Comparison of ENCODE assay signal across 8 mouse cellular contexts in genomic region chr2:24975704-24976297, GRCm38 (mm10). TPM values are rescaled to one million over a fixed set of nuclear protein-coding genes. Genes with fewer than 3 reads are reported as not detected.
DNase-seq lines count a peak whose midpoint lies in the region; ATAC-seq and TF ChIP-seq lines count a peak whose summit lies in the region.

Pnpla7 (plus strand) TSS chr2:24976033.

- no peak; the same call in 1 of the 2 replicates for TF ChIP-seq CTCF in bone marrow, adult 2 months (IDR thresholded peaks at IDR 0.05; ENCODE audit: control insufficient read depth, insufficient read depth, low read length)
- no peak for TF ChIP-seq CTCF in spleen, adult 2 months (IDR thresholded peaks at IDR 0.05; ENCODE audit: extremely low read depth, insufficient read depth, insufficient read length, insufficient replicate concordance)

- no peaks in the 10 kb centered on the region for H3K4me1 ChIP-seq in bone marrow, adult 2 months (ENCODE audit: control insufficient read depth, insufficient read depth, low read length)
- H3K4me1 ChIP-seq in embryonic facial prominence, embryonic 15.5 days: peaks cover 20% of the 10 kb centered on the region
- H3K4me1 ChIP-seq in limb, embryonic 13.5 days: peaks cover 18% of the 10 kb centered on the region
- peaks cover 24% of the 10 kb centered on the region for H3K4me1 ChIP-seq in midbrain, embryonic 15.5 days
- H3K4me1 ChIP-seq in spleen, adult 2 months (ENCODE audit: control insufficient read depth, insufficient read depth, insufficient read length): peaks cover 5% of the 10 kb centered on the region; the same call in 1 of the 2 replicates

- no peaks in the 10 kb centered on the region for H3K9me3 ChIP-seq in embryonic facial prominence, embryonic 15.5 days (replicated peaks)
- H3K9me3 ChIP-seq in limb, embryonic 13.5 days: no peaks in the 10 kb centered on the region
- no peaks in the 10 kb centered on the region for H3K9me3 ChIP-seq in midbrain, embryonic 15.5 days

- no peaks in the 10 kb centered on the region for H3K27me3 ChIP-seq in embryonic facial prominence, embryonic 15.5 days
- H3K27me3 ChIP-seq in limb, embryonic 13.5 days: no peaks in the 10 kb centered on the region
- no peaks in the 10 kb centered on the region for H3K27me3 ChIP-seq in midbrain, embryonic 15.5 days (replicated peaks)
- no peaks in the 10 kb centered on the region for H3K27me3 ChIP-seq in spleen, adult 2 months (ENCODE audit: control insufficient read depth, insufficient read depth, low read length)

- 0% methylated on average over 16 of the region's 16 CpGs for WGBS in bone marrow, adult 2 months
- WGBS in embryonic facial prominence, embryonic 15.5 days: 0% methylated on average over 16 of the region's 16 CpGs
- WGBS in limb, embryonic 13.5 days: under 1% methylated on average over 16 of the region's 16 CpGs
- under 1% methylated on average over 16 of the region's 16 CpGs for WGBS in midbrain, embryonic 15.5 days
- WGBS in spleen, adult 2 months: under 1% methylated on average over 16 of the region's 16 CpGs

- peak; percentile 96 for DNase-seq in A20 (ENCODE audit: low read depth, low spot score)
- peak; percentile 82 for DNase-seq in heart, adult 8-10 months (ENCODE audit: low spot score)
- peak; percentile 88 for DNase-seq in kidney, adult 9 months
- DNase-seq in spleen, adult 2 months (ENCODE audit: low read depth in 1 of 2, low spot score in 2 of 2): peak; percentile 80 to 87

- peak; percentile 79 for ATAC-seq in embryonic facial prominence, embryonic 15.5 days (ENCODE audit: insufficient number of reproducible peaks, low FRiP score, low TSS enrichment, low read depth)
- peak; percentile 57 for ATAC-seq in limb, embryonic 13.5 days (ENCODE audit: low FRiP score, low read depth)
- peak; percentile 26; the same call in 1 of the 2 replicates for ATAC-seq in midbrain, embryonic 15.5 days (replicated peaks)

- peak within 1 kb of the TSS; percentile 91 for H3K27ac ChIP-seq in bone marrow, adult 2 months (ENCODE audit: control insufficient read depth, insufficient read depth, low read depth, low read length, poor library complexity)
- peak within 1 kb of the TSS; percentile 95 for H3K27ac ChIP-seq in embryonic facial prominence, embryonic 15.5 days (replicated peaks)
- H3K27ac ChIP-seq in limb, embryonic 13.5 days: peak within 1 kb of the TSS; percentile 86
- peak within 1 kb of the TSS; percentile 89 for H3K27ac ChIP-seq in midbrain, embryonic 15.5 days
- H3K27ac ChIP-seq in spleen, adult 2 months (ENCODE audit: insufficient read depth, low read length): peak within 1 kb of the TSS; percentile 94

- H3K9ac ChIP-seq in embryonic facial prominence, embryonic 15.5 days: peak within 1 kb of the TSS; percentile 87
- peak within 1 kb of the TSS; percentile 86 for H3K9ac ChIP-seq in limb, embryonic 13.5 days
- H3K9ac ChIP-seq in midbrain, embryonic 15.5 days: peak within 1 kb of the TSS; percentile 57

- H3K36me3 ChIP-seq in embryonic facial prominence, embryonic 15.5 days: peaks cover 25% of the 10 kb centered on the region
- peaks cover 27% of the 10 kb centered on the region for H3K36me3 ChIP-seq in limb, embryonic 13.5 days
- peaks cover 10% of the 10 kb centered on the region for H3K36me3 ChIP-seq in midbrain, embryonic 15.5 days (replicated peaks)
- peaks cover 12% of the 10 kb centered on the region; the same call in 1 of the 2 replicates for H3K36me3 ChIP-seq in spleen, adult 2 months (ENCODE audit: control insufficient read depth, insufficient read depth, low read length)

- H3K4me3 ChIP-seq in bone marrow, adult 2 months (replicated peaks; ENCODE audit: control insufficient read depth, low read depth, low read length): peak within 1 kb of the TSS; percentile 76
- peak within 1 kb of the TSS; percentile 89 for H3K4me3 ChIP-seq in embryonic facial prominence, embryonic 15.5 days (replicated peaks)
- H3K4me3 ChIP-seq in limb, embryonic 13.5 days: peak within 1 kb of the TSS; percentile 82
- peak within 1 kb of the TSS; percentile 72 for H3K4me3 ChIP-seq in midbrain, embryonic 15.5 days
- peak within 1 kb of the TSS; percentile 89 for H3K4me3 ChIP-seq in spleen, adult 2 months (ENCODE audit: extremely low read depth, insufficient read depth, insufficient read length)

- TF ChIP-seq POLR2A in bone marrow, adult 2 months (IDR thresholded peaks at IDR 0.05; ENCODE audit: borderline replicate concordance, control insufficient read depth, low read depth, low read length): no peak; the same call in 1 of the 2 replicates
- TF ChIP-seq POLR2A in spleen, adult 2 months (IDR thresholded peaks at IDR 0.05; ENCODE audit: low read depth, low read length): no peak; the same call in none of the 2 replicates

- peak within 1 kb of the TSS; percentile 94 for H3K4me2 ChIP-seq in embryonic facial prominence, embryonic 15.5 days (replicated peaks)
- peak within 1 kb of the TSS; percentile 97 for H3K4me2 ChIP-seq in limb, embryonic 13.5 days (replicated peaks)
- peak within 1 kb of the TSS; percentile 98 for H3K4me2 ChIP-seq in midbrain, embryonic 15.5 days

RNA-seq across cellular contexts. Expression of gene Pnpla7, which starts in this region (rescaled TPM):
- polyA plus RNA-seq in bone marrow, adult 2 months (2011; ENCODE audit: insufficient read depth, insufficient read length, low replicate concordance, missing spikeins): 45.6 and 71.4 TPM in 2 replicates
- polyA plus RNA-seq in embryonic facial prominence, embryonic 15.5 days (2015; fragmentation: Nextera tagmentation; extraction: Ambion mirVana): 8.5 and 9.7 TPM in 2 replicates
- 10 to 100 TPM; 25.2 to 36.0 (median 28.7) TPM for total RNA-seq in heart, adult 8-10 months (2022)
- 7.4 and 7.5 TPM in 2 replicates for polyA plus RNA-seq in limb, embryonic 13.5 days (2015; fragmentation: Nextera tagmentation; extraction: Ambion mirVana)
- 3.3 and 4.5 TPM in 2 replicates for polyA plus RNA-seq in midbrain, embryonic 15.5 days (2015; fragmentation: Nextera tagmentation; extraction: Ambion mirVana)
- polyA plus RNA-seq in spleen, adult 2 months (2012; rRNA removed): 43.0 and 50.4 TPM in 2 replicates

Comparison
In these comparisons a context has a peak if more than half of its experiments do, and no peak if none do; other contexts are left out.
1. Peak in every context shown above with its lines: DNase-seq, ATAC-seq, H3K4me3 ChIP-seq and H3K27ac ChIP-seq.
2. ATAC-seq: peak in every context shown above with its lines; median percentile 79 in embryonic facial prominence, embryonic 15.5 days; 57 in limb, embryonic 13.5 days; 26 in midbrain, embryonic 15.5 days.